Mouse (Mus musculus): ENCODE results near the gene Hoxd4. TPM values are rescaled to one million over a fixed set of nuclear protein-coding genes. Genes with fewer than 3 reads are reported as not detected.

The Hoxd4 gene
- polyA plus RNA-seq, 1 experiment = not detected

- H3K27me3 ChIP-seq (ENCODE audit: control insufficient read depth, insufficient read depth, insufficient read length) = peaks cover 22% of the 10 kb centered on the region
- H3K79me3 ChIP-seq (ENCODE audit: low read depth) = no peaks in the 10 kb centered on the region
- no peak overlapping the region for H3K4me3 ChIP-seq (ENCODE audit: insufficient read depth, poor library complexity, severe bottlenecking)
- no peak overlapping the region for H3ac ChIP-seq (ENCODE audit: control insufficient read depth, insufficient read length, low read depth)
- TF ChIP-seq CEBPB (IDR thresholded peaks at IDR 0.05; ENCODE audit: low read depth) = no peak
- TF ChIP-seq FOSL1 (IDR thresholded peaks at IDR 0.05; ENCODE audit: insufficient read depth, low read length, poor library complexity, severe bottlenecking) = no peak
- TF ChIP-seq USF1 (IDR thresholded peaks at IDR 0.05; ENCODE audit: low read depth) = no peak
- TF ChIP-seq CTCF (IDR thresholded peaks at IDR 0.05; ENCODE audit: control insufficient read depth, insufficient read depth, insufficient read length) = no peak
- no peak for TF ChIP-seq MYOG (IDR thresholded peaks at IDR 0.05; ENCODE audit: control insufficient read depth, extremely low read depth, insufficient read length)
- no peak for TF ChIP-seq MYOD1 (IDR thresholded peaks at IDR 0.05; ENCODE audit: control insufficient read depth, insufficient read length, low read depth)
- no peak for TF ChIP-seq MAX (IDR thresholded peaks at IDR 0.05)
- no peaks in the 10 kb centered on the region for H3K79me2 ChIP-seq (ENCODE audit: control insufficient read depth, insufficient read depth)
- H3K36me3 ChIP-seq (ENCODE audit: control insufficient read depth, insufficient read depth) = no peaks in the 10 kb centered on the region
Observed at GRCm38 (mm10) chr2:74746298-74746921, 34.7 kb downstream of the Hoxd4 start.

DNA sequence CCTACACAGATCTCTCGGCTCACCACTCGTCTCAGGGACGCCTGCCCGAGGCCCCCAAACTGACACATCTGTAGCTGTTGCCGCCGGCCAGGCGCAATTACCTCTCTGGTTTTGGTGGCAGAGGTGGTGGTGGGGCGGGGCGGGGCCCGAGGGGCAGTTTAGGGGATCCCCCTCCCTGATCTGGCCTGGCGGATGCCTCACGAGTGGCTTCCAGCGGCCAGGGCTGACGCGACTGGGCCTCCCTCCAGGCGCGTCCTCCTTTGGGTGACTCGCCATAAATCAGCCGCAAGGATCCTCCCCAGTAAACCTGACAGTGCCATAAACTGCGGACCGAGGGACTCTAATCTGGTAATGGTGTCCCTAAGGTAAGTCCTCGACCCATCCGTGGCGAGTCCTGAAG lies 35.3 kb downstream of the Hoxd4 start:
- no peak for TF ChIP-seq MAX (IDR thresholded peaks at IDR 0.05)
- TF ChIP-seq MYOD1 (IDR thresholded peaks at IDR 0.05; ENCODE audit: control insufficient read depth, insufficient read length, low read depth) = no peak
- no peaks in the 10 kb centered on the region for H3K36me3 ChIP-seq (ENCODE audit: control insufficient read depth, insufficient read depth)
- peaks cover 22% of the 10 kb centered on the region for H3K27me3 ChIP-seq (ENCODE audit: control insufficient read depth, insufficient read depth, insufficient read length)
- H3K4me3 ChIP-seq (ENCODE audit: insufficient read depth, poor library complexity, severe bottlenecking) = no peak overlapping the region
- H3K79me3 ChIP-seq (ENCODE audit: low read depth) = no peaks in the 10 kb centered on the region
- no peak overlapping the region for H3ac ChIP-seq (ENCODE audit: control insufficient read depth, insufficient read length, low read depth)
- no peaks in the 10 kb centered on the region for H3K79me2 ChIP-seq (ENCODE audit: control insufficient read depth, insufficient read depth)

GRCm38 (mm10) chr2:74747661-74748141 lies 36.0 kb downstream of the Hoxd4 start:
- no peaks in the 10 kb centered on the region for H3K79me2 ChIP-seq (ENCODE audit: control insufficient read depth, insufficient read depth)
- no peaks in the 10 kb centered on the region for H3K36me3 ChIP-seq (ENCODE audit: control insufficient read depth, insufficient read depth)
- H3ac ChIP-seq (ENCODE audit: control insufficient read depth, insufficient read length, low read depth) = no peak overlapping the region
- peaks cover 28% of the 10 kb centered on the region for H3K27me3 ChIP-seq (ENCODE audit: control insufficient read depth, insufficient read depth, insufficient read length)
- H3K79me3 ChIP-seq (ENCODE audit: low read depth) = no peaks in the 10 kb centered on the region
- no peak overlapping the region for H3K4me3 ChIP-seq (ENCODE audit: insufficient read depth, poor library complexity, severe bottlenecking)
- TF ChIP-seq CEBPB (IDR thresholded peaks at IDR 0.05; ENCODE audit: low read depth) = no peak
- no peak for TF ChIP-seq USF1 (IDR thresholded peaks at IDR 0.05; ENCODE audit: low read depth)
- no peak for TF ChIP-seq FOSL1 (IDR thresholded peaks at IDR 0.05; ENCODE audit: insufficient read depth, low read length, poor library complexity, severe bottlenecking)
- TF ChIP-seq MAX (IDR thresholded peaks at IDR 0.05) = no peak
- TF ChIP-seq MYOD1 (IDR thresholded peaks at IDR 0.05; ENCODE audit: control insufficient read depth, insufficient read length, low read depth) = no peak
- TF ChIP-seq CTCF (IDR thresholded peaks at IDR 0.05; ENCODE audit: control insufficient read depth, insufficient read depth, insufficient read length) = no peak
- no peak for TF ChIP-seq MYOG (IDR thresholded peaks at IDR 0.05; ENCODE audit: control insufficient read depth, extremely low read depth, insufficient read length)

- Histone ChIP-seq H3K79me3 (ENCODE audit: low read depth) (no peaks in the 10 kb centered on the region), H3K27me3 (ENCODE audit: control insufficient read depth, insufficient read depth, insufficient read length) (peaks cover 36% of the 10 kb centered on the region), H3K79me2 (ENCODE audit: control insufficient read depth, insufficient read depth) (no peaks in the 10 kb centered on the region), H3K36me3 (ENCODE audit: control insufficient read depth, insufficient read depth) (no peaks in the 10 kb centered on the region), H3ac (ENCODE audit: control insufficient read depth, insufficient read length, low read depth) (no peak overlapping the region), H3K4me3 (ENCODE audit: insufficient read depth, poor library complexity, severe bottlenecking) (no peak overlapping the region)
- no peak for TF ChIP-seq MAX (IDR thresholded peaks at IDR 0.05)
- TF ChIP-seq MYOD1 (IDR thresholded peaks at IDR 0.05; ENCODE audit: control insufficient read depth, insufficient read length, low read depth) = no peak
- no peak for TF ChIP-seq MYOG (IDR thresholded peaks at IDR 0.05; ENCODE audit: control insufficient read depth, extremely low read depth, insufficient read length)
- no peak for TF ChIP-seq CEBPB (IDR thresholded peaks at IDR 0.05; ENCODE audit: low read depth)
- TF ChIP-seq FOSL1 (IDR thresholded peaks at IDR 0.05; ENCODE audit: insufficient read depth, low read length, poor library complexity, severe bottlenecking) = no peak
- no peak for TF ChIP-seq CTCF (IDR thresholded peaks at IDR 0.05; ENCODE audit: control insufficient read depth, insufficient read depth, insufficient read length)
- no peak for TF ChIP-seq USF1 (IDR thresholded peaks at IDR 0.05; ENCODE audit: low read depth)
Observed at GRCm38 (mm10) chr2:74748436-74748995, 36.8 kb downstream of the Hoxd4 start.

GRCm38 (mm10) chr2:74749337-74750121 lies 37.8 kb downstream of the Hoxd4 start:
- Histone ChIP-seq H3K79me2 (ENCODE audit: control insufficient read depth, insufficient read depth) (no peaks in the 10 kb centered on the region), H3K79me3 (ENCODE audit: low read depth) (no peaks in the 10 kb centered on the region), H3K36me3 (ENCODE audit: control insufficient read depth, insufficient read depth) (no peaks in the 10 kb centered on the region), H3K4me3 (ENCODE audit: insufficient read depth, poor library complexity, severe bottlenecking) (no peak overlapping the region), H3ac (ENCODE audit: control insufficient read depth, insufficient read length, low read depth) (no peak overlapping the region), H3K27me3 (ENCODE audit: control insufficient read depth, insufficient read depth, insufficient read length) (peaks cover 36% of the 10 kb centered on the region)
- TF ChIP-seq USF1 (IDR thresholded peaks at IDR 0.05; ENCODE audit: low read depth) (no peak), MAX (IDR thresholded peaks at IDR 0.05) (no peak), CEBPB (IDR thresholded peaks at IDR 0.05; ENCODE audit: low read depth) (no peak), MYOD1 (IDR thresholded peaks at IDR 0.05; ENCODE audit: control insufficient read depth, insufficient read length, low read depth) (no peak), FOSL1 (IDR thresholded peaks at IDR 0.05; ENCODE audit: insufficient read depth, low read length, poor library complexity, severe bottlenecking) (no peak)

Data from C2C12 (cell line).